Mouse (Mus musculus) ES-E14 (cell line): ENCODE data around the gene Ldlrap1. TPM values are rescaled to one million over a fixed set of nuclear protein-coding genes. Genes with fewer than 3 reads are reported as not detected.

ENCODE experiments used
- DNase-seq: peaks from one replicate; pipeline ENCODE4 v3.0.0-alpha.2; 2013; ENCODE audit warnings: low read depth, low spot score
- H3K27ac ChIP-seq: 2 replicates; pipeline ENCODE4 v1.5.1; 2012; ENCODE audit warnings: low read depth, mild to moderate bottlenecking, low read length, moderate library complexity, mixed read lengths; ENCODE audit not compliant: poor library complexity, insufficient read depth, severe bottlenecking
- H3K36me3 ChIP-seq: 2 replicates; pipeline ENCODE4 v1.6.1; 2012; ENCODE audit warnings: mild to moderate bottlenecking, low read length, moderate library complexity, mixed read lengths; ENCODE audit not compliant: control insufficient read depth, poor library complexity, insufficient read depth, severe bottlenecking
- H3K4me1 ChIP-seq, 2 experiments: fragments of 150-350 bp in 1 of 2; sonication (generic) in 1 of 2; 2 replicates each; pipeline ENCODE4 v1.6.1; 2012; ENCODE audit warnings: low read length in 2 of 2, mild to moderate bottlenecking in 1 of 2, mixed read lengths in 1 of 2; ENCODE audit not compliant: control insufficient read depth in 2 of 2, insufficient read depth in 2 of 2, poor library complexity in 1 of 2
- H3K4me3 ChIP-seq, 2 experiments: fragments of 150-350 bp in 1 of 2; sonication (generic) in 1 of 2; 2 replicates each; pipeline ENCODE4 v1.5.1; 2012; ENCODE audit warnings: low read length in 2 of 2, low read depth in 1 of 2, mild to moderate bottlenecking in 1 of 2, mixed read lengths in 1 of 2; ENCODE audit not compliant: insufficient read depth in 1 of 2, poor library complexity in 1 of 2, severe bottlenecking in 1 of 2
- H3K9ac ChIP-seq: 2 replicates; pipeline ENCODE4 v1.6.1; 2012; ENCODE audit warnings: low read depth, mild to moderate bottlenecking, low read length, mixed read lengths; ENCODE audit not compliant: poor library complexity, insufficient read depth, severe bottlenecking
- H3K9me3 ChIP-seq: fragments of 150-350 bp; sonication (generic); 2 replicates; pipeline ENCODE4 v1.6.1; 2012; ENCODE audit warnings: low read depth, mild to moderate bottlenecking, low read length; ENCODE audit not compliant: control insufficient read depth, insufficient read depth
- CHD2 ChIP-seq: IDR thresholded peaks from 2 replicates; pipeline ENCODE4 v1.6.1; 2014; ENCODE audit warnings: mild to moderate bottlenecking, low read depth, low read length, inconsistent platforms
- HCFC1 ChIP-seq: IDR thresholded peaks from 2 replicates; pipeline ENCODE4 v1.6.1; 2012; ENCODE audit warnings: low read length, inconsistent platforms, borderline replicate concordance; ENCODE audit not compliant: insufficient read depth
- MAFK ChIP-seq: IDR thresholded peaks from 2 replicates; pipeline ENCODE4 v1.6.1; 2014; ENCODE audit warnings: mild to moderate bottlenecking, low read depth, low read length, inconsistent platforms; ENCODE audit not compliant: insufficient read depth
- ZC3H11A ChIP-seq: IDR thresholded peaks from 2 replicates; pipeline ENCODE4 v1.6.1; 2012; ENCODE audit warnings: low read depth, mild to moderate bottlenecking, inconsistent platforms, low read length, borderline replicate concordance
- ZNF384 ChIP-seq: IDR thresholded peaks from 2 replicates; pipeline ENCODE4 v1.6.1; 2012; ENCODE audit warnings: low read depth, low read length, inconsistent platforms
- in situ Hi-C, 2 experiments: fragments of 600-800 bp; cut with MboI; formaldehyde crosslinking; loops; one replicate each; pipeline ENCODE4 v1.15.1; 2025; ENCODE audit warnings: low sequenced_read_pairs in 2 of 2, inconsistent platforms in 1 of 2; ENCODE audit not compliant: unreplicated experiment in 2 of 2
- total RNA-seq: library from RNA; depleted of rRNA; stranded (reverse); fragments of 300-350 nt; gene quantifications from 2 replicates; pipeline ENCODE4 v1.2.3, GENCODE M21; 2012

Ldlrap1 gene
- total RNA-seq, 1 experiment = 15.0 TPM

- Histone ChIP-seq H3K4me3 (no peak overlapping the region), H3K4me1 (peaks cover 1 to 21% of the 10 kb centered on the region in 2 experiments; a peak in 3 of 4 replicates), H3K9me3 (no peaks in the 10 kb centered on the region), H3K9ac (no peak overlapping the region), H3K36me3 (no peaks in the 10 kb centered on the region), H3K27ac (no peak overlapping the region)
- in situ Hi-C loops = no loop called here
- no peak for TF ChIP-seq MAFK
- DNase-seq = no peak
Observed at GRCm38 (mm10) chr4:134772805-134773674, 5.2 kb upstream of the Ldlrap1 start.

DNA sequence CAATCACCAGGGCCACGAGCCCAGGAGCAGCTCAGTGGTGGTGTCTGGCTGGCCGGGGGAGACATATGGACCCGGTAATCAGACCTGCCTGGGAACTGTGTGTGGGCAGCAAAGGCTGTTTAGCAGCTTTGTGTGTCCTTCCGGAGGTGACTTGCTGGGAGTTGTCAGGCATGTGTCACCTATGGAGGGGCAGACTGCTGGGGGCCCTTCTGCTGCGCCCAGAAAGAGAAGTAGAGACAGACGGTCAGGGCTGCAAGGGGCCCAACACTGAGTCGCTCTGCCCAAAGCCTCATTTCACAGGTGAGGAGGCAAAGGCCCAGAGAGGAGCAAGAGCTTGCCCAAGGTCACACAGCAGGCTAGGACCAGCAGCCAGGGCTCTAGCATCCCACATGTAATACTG lies 2.1 kb upstream of the Ldlrap1 start:
- Histone ChIP-seq H3K4me1 (peaks cover 1 to 20% of the 10 kb centered on the region in 2 experiments; a peak in 3 of 4 replicates), H3K9ac (no peak overlapping the region), H3K9me3 (no peaks in the 10 kb centered on the region), H3K36me3 (no peaks in the 10 kb centered on the region), H3K4me3 (no peak overlapping the region), H3K27ac (no peak overlapping the region)
- DNase-seq = no peak
- in situ Hi-C loops = no loop called here
- TF ChIP-seq HCFC1 = no peak
- TF ChIP-seq ZC3H11A = no peak
- no peak for TF ChIP-seq MAFK
- TF ChIP-seq ZNF384 = no peak

DNA sequence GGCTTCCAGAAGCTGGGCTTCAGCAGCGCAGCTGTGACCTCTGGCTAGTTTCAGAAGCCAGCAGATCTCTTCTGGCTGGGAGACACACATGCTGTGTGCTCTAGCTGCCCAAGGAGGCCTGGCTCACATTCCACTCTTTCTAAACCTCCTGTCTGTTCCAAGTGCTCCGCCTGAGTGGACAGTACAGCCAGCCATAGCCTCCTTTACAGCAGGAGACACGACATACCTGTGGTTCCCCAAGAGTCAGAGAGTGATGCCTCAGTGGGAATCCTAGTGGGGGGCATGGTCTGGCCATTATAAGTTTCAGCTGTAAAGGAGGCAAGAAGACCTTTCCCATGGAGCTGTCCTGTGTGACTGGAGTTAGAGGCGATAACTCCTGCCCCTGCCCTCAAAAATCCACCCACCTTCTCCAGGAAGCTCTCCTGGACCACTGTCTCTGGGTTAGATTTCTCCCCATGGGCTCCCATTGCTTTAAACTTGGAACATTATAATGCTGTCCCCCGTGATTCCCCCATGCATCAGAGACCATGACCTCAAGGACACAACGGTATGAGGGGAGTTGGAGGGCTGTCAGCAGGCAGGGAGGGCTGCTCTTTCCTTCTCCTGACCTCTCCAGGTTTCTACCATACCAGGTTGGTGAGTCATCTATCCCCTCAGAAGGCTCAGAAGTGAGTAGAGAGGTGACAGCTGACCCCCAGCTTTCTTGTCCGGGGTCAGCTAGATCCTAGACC lies 1.4 kb upstream of the Ldlrap1 start:
- Histone ChIP-seq H3K27ac (no peak overlapping the region), H3K4me3 (no peak overlapping the region), H3K4me1 (peaks cover 1 to 22% of the 10 kb centered on the region in 2 experiments; a peak in 3 of 4 replicates), H3K36me3 (no peaks in the 10 kb centered on the region), H3K9ac (no peak overlapping the region), H3K9me3 (no peaks in the 10 kb centered on the region)
- TF ChIP-seq CHD2 = no peak
- TF ChIP-seq HCFC1 = no peak
- no peak for TF ChIP-seq ZC3H11A
- TF ChIP-seq MAFK = no peak
- TF ChIP-seq ZNF384 = no peak
- in situ Hi-C loops = no loop called here
- DNase-seq = no peak

- DNase-seq = no peak
- Histone ChIP-seq H3K9me3 (no peaks in the 10 kb centered on the region), H3K4me1 (peaks cover 1 to 20% of the 10 kb centered on the region in 2 experiments; a peak in 3 of 4 replicates), H3K36me3 (no peaks in the 10 kb centered on the region), H3K27ac (no peak overlapping the region), H3K9ac (peak overlapping the region; percentile 44; the same call in 1 of the 2 replicates), H3K4me3 (peak overlapping the region; percentile 72 to 87)
- in situ Hi-C loops = no loop called here
- no peak for TF ChIP-seq ZNF384
- no peak for TF ChIP-seq MAFK
- TF ChIP-seq HCFC1 = no peak
- TF ChIP-seq CHD2 = no peak
- no peak for TF ChIP-seq ZC3H11A
Observed at GRCm38 (mm10) chr4:134768226-134768888, 533 bp upstream of the Ldlrap1 start.
